Mouse (Mus musculus) stomach, postnatal 0 days (tissue): Measurements from ENCODE around the gene Abcc1. TPM values are rescaled to one million over a fixed set of nuclear protein-coding genes. Genes with fewer than 3 reads are reported as not detected.

ENCODE experiments used
- ATAC-seq: fragments of 200-750 bp; cut with Nextera tagmentation; 2 replicates; pipeline ENCODE4 v1.8.0; 2017; ENCODE audit not compliant: low FRiP score, low TSS enrichment
- DNase-seq: peaks from one replicate; pipeline ENCODE4 v3.0.0-alpha.2; 2016; ENCODE audit warnings: low spot score
- H3K27ac ChIP-seq: fragments of 300-500 bp; sonication (generic); replicated peaks from 2 replicates; pipeline ENCODE4 v1.5.1; 2014; ENCODE audit warnings: mild to moderate bottlenecking, control low read depth
- H3K27me3 ChIP-seq: fragments of 300-500 bp; sonication (generic); 2 replicates; pipeline ENCODE4 v1.6.1; 2014; ENCODE audit warnings: low read length; ENCODE audit not compliant: control insufficient read depth, insufficient read depth
- H3K36me3 ChIP-seq: fragments of 300-500 bp; sonication (generic); 2 replicates; pipeline ENCODE4 v1.6.1; 2014; ENCODE audit warnings: low read length, mixed read lengths; ENCODE audit not compliant: control insufficient read depth, insufficient read depth
- H3K4me1 ChIP-seq: fragments of 300-500 bp; sonication (generic); replicated peaks from 2 replicates; pipeline ENCODE4 v1.6.1; 2014; ENCODE audit warnings: antibody characterized with exemption; ENCODE audit not compliant: control insufficient read depth, insufficient read depth
- H3K4me2 ChIP-seq: fragments of 300-500 bp; sonication (generic); replicated peaks from 2 replicates; pipeline ENCODE4 v1.6.1; 2014; ENCODE audit warnings: low read depth, mild to moderate bottlenecking, control low read depth, moderate library complexity
- H3K4me3 ChIP-seq: fragments of 300-500 bp; sonication (generic); 2 replicates; pipeline ENCODE4 v1.5.1; 2014; ENCODE audit warnings: low read depth, low read length, control low read depth
- H3K9ac ChIP-seq: fragments of 300-500 bp; sonication (generic); 2 replicates; pipeline ENCODE4 v1.6.1; 2014; ENCODE audit warnings: mild to moderate bottlenecking, low read length, control low read depth, mixed read lengths
- H3K9me3 ChIP-seq: fragments of 300-500 bp; sonication (generic); 2 replicates; pipeline ENCODE4 v1.6.1; 2016; ENCODE audit warnings: low read length; ENCODE audit not compliant: control insufficient read depth
- CTCF ChIP-seq: IDR thresholded peaks from 2 replicates; pipeline ENCODE4 v1.5.1; 2016; ENCODE audit warnings: antibody characterized with exemption, low read depth, mild to moderate bottlenecking, moderate library complexity
- EP300 ChIP-seq: optimal IDR thresholded peaks from 2 replicates; pipeline ENCODE3; 2016; ENCODE audit warnings: antibody characterized with exemption
- WGBS: fragments of 180-500 bp; shearing (Covaris S2); extraction: QIAGEN DNeasy Blood & Tissue Kit; methylation state at CpG from one replicate; pipeline ENCODE4 v1.1.7; 2014; 5-methylcytosine and 5-hydroxymethylcytosine counted together
- polyA plus RNA-seq: library from polyadenylated mRNA; unstranded; fragments of >200 nt; fragmentation: Nextera tagmentation; extraction: Ambion mirVana; gene quantifications from 2 replicates; pipeline ENCODE4 v1.2.1, GENCODE M21; 2015

The Abcc1 gene
- polyA plus RNA-seq, 1 experiment from 2014 or later, result 7.0 TPM

- peaks cover 25% of the 10 kb centered on the region for H3K36me3 ChIP-seq
- H3K27me3 ChIP-seq, result no peaks in the 10 kb centered on the region
- 85% methylated on average over 2 of the region's 2 CpGs for WGBS
- no peaks in the 10 kb centered on the region for H3K9me3 ChIP-seq
- DNase-seq (no peak), ATAC-seq (no peak)
- H3K9ac ChIP-seq, result no peak overlapping the region
- no peaks in the 10 kb centered on the region for H3K4me1 ChIP-seq
- no peak overlapping the region for H3K27ac ChIP-seq
- TF ChIP-seq EP300 (no peak), CTCF (no peak)
- H3K4me2 ChIP-seq, result no peak overlapping the region
- H3K4me3 ChIP-seq, result no peak overlapping the region
Measured at GRCm38 (mm10) chr16:14475001-14475400, 113.6 kb downstream of the Abcc1 start.

DNA sequence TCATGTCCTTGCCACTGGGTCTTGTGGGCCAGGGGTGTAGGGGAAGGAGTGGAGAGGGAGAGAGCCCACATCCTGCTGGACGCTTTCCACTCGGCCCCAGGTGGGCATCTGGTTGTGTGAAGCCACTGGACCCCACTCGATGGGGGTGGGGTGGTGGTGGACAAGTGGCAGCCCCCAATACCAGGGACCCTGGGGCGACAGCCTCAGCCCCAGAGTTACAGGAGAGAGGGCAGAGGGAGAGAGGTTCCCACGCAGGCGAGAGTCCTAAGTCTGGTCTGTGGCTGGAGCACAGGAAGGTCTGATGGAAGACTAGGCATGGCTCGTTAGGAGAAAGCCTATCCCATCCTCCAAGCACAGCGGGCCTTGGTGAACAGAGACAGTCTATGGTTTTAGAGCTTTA lies 114.7 kb downstream of the Abcc1 start:
- TF ChIP-seq CTCF, result no peak
- no peak for TF ChIP-seq EP300
- Histone ChIP-seq H3K4me3 (no peak overlapping the region), H3K4me1 (no peaks in the 10 kb centered on the region), H3K9me3 (no peaks in the 10 kb centered on the region), H3K9ac (no peak overlapping the region), H3K27me3 (no peaks in the 10 kb centered on the region), H3K27ac (no peak overlapping the region), H3K4me2 (no peak overlapping the region), H3K36me3 (peaks cover 25% of the 10 kb centered on the region)
- WGBS, result 83% methylated on average over 8 of the region's 8 CpGs
- DNase-seq (no peak), ATAC-seq (no peak)

DNA sequence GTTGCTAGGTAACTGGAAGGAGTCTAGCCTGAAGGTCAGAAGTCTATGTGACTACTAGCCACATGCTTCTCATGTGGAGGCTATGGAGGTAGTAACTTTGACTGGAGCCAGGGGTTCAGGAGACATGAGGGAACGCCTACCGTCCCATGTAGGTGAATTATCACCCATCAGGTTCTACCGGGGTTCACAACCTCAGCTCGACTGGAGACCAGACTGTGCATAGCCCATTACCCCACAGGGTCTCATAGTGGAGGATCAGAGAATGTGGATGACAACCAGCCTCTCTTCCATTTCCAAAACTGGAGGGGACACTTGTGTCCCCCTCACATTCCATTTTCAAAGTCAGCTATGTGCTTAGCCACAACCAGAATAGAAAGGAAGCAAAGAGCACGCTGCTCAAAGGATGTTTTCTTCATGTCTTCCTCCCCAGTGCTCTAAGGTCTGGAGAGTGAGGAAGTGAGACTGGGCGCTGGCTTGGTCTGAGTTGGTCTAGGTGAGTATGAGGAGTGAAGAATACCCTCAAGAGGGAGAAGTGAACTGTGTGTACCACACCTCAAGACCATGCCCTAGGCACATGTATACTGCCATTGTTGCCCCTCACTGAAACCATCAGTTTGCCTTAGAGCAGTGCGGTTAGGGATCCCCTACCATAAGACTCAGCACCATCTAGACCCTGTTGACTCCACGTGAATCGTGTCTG lies 115.5 kb downstream of the Abcc1 start:
- ATAC-seq, result no peak
- H3K27ac ChIP-seq, result no peak overlapping the region
- H3K9me3 ChIP-seq, result no peaks in the 10 kb centered on the region
- no peak for DNase-seq
- no peaks in the 10 kb centered on the region for H3K27me3 ChIP-seq
- peaks cover 25% of the 10 kb centered on the region for H3K36me3 ChIP-seq
- no peak overlapping the region for H3K9ac ChIP-seq
- H3K4me3 ChIP-seq, result no peak overlapping the region
- no peak overlapping the region for H3K4me2 ChIP-seq
- no peaks in the 10 kb centered on the region for H3K4me1 ChIP-seq
- WGBS, result 90% methylated on average over 9 of the region's 9 CpGs
- TF ChIP-seq EP300, result no peak
- TF ChIP-seq CTCF, result no peak

- H3K4me3 ChIP-seq, result no peak overlapping the region
- no peaks in the 10 kb centered on the region for H3K4me1 ChIP-seq
- no peak overlapping the region for H3K4me2 ChIP-seq
- no peak overlapping the region for H3K27ac ChIP-seq
- ATAC-seq, result no peak
- no peaks in the 10 kb centered on the region for H3K9me3 ChIP-seq
- H3K9ac ChIP-seq, result no peak overlapping the region
- peaks cover 17% of the 10 kb centered on the region; the same call in 1 of the 2 replicates for H3K36me3 ChIP-seq
- H3K27me3 ChIP-seq, result no peaks in the 10 kb centered on the region
- TF ChIP-seq CTCF, result no peak
- no peak for TF ChIP-seq EP300
- peak; percentile 9 for DNase-seq
- WGBS, result 57% methylated on average over 10 of the region's 10 CpGs
Measured at GRCm38 (mm10) chr16:14477510-14478300, 116.3 kb downstream of the Abcc1 start.

DNA sequence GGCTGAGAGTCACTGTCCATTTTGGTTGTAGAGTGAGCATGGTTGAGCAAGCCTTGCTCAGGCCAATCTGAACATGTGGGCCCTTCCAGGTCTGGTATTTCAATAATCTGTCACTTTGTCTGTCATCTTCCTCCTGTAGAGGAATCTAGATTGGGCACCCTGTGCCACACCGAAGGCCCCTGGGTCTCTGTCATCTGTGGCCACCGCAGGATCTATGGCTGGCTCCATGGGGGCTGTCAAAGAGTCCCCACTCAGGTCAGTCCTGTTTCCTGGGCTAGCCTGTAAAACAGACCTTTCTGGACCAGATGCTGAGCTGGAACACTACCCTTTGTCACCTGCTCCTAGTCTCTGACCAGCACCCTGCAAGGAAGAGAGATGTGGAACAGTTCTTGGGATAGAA lies 118.3 kb downstream of the Abcc1 start:
- ATAC-seq, result no peak
- DNase-seq, result no peak
- Histone ChIP-seq H3K9ac (no peak overlapping the region), H3K36me3 (peaks cover 2% of the 10 kb centered on the region; the same call in 1 of the 2 replicates), H3K4me1 (no peaks in the 10 kb centered on the region), H3K4me2 (no peak overlapping the region), H3K27ac (no peak overlapping the region), H3K9me3 (no peaks in the 10 kb centered on the region), H3K4me3 (no peak overlapping the region), H3K27me3 (no peaks in the 10 kb centered on the region)
- WGBS, result 89% methylated on average over 2 of the region's 2 CpGs
- TF ChIP-seq CTCF (no peak), EP300 (no peak)

DNA sequence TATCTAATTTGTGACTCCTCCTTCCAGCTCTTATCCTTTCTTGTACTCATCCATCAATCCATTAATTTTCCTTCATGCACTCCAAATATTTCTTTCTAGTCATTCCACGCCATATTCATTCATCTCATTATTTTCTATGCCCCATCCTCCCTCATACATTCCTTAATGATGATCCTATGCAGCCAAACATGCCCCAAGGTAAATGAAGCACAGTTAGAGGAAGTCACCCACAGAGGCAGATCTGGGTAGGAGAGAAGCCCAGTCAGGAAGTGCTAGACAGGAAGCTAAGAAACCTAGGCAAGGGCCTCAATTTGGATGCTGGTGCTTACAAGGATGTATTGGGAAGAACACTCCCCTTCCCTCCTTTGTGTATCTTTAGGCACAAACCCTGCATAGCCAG lies 121.9 kb downstream of the Abcc1 start:
- Histone ChIP-seq H3K4me2 (no peak overlapping the region), H3K27ac (no peak overlapping the region), H3K4me3 (no peak overlapping the region), H3K9me3 (no peaks in the 10 kb centered on the region), H3K4me1 (no peaks in the 10 kb centered on the region), H3K36me3 (no peaks in the 10 kb centered on the region), H3K27me3 (no peaks in the 10 kb centered on the region), H3K9ac (no peak overlapping the region)
- 74% methylated on average over 1 of the region's 1 CpGs for WGBS
- no peak for DNase-seq
- TF ChIP-seq CTCF, result no peak
- TF ChIP-seq EP300, result no peak
- no peak for ATAC-seq
